Comparison of ENCODE assay signal across 9 mouse cellular contexts in the genomic region with DNA sequence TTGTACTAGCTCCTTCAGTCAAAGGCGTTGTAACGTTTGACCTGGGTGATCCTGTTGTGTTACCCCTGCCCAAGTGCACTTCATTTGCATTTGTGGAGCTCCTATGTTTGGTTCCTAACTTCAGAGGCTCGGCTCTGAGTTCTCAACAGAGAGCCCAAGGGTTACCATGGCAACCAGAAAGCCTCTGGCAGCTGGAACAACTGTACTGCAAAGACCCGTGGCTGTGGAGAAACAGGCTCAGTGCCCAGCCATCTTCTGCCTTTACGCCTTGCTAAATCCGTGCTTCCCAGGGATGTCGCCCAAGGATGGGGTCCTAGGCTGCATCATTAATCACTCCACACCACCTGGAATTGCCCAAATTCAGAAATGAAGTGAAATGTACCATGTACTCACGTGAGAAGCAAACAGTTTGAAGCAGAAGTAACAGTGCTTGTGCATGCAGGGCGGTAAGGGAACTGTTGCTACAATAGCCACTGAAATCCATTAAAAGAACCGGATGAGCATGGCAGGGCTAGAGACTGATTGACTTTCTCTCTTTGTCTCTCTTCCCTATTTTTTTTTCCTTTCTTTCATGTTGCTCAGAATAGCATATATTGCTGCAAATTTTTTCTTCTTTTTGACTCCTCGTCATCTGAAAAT. TPM values are rescaled to one million over a fixed set of nuclear protein-coding genes. Genes with fewer than 3 reads are reported as not detected.
DNase-seq lines count a peak whose midpoint lies in the region; ATAC-seq and TF ChIP-seq lines count a peak whose summit lies in the region.
"Had no signal": no experiment of that assay in that cellular context is flagged by ENCODE, and none has a peak within 500 bp of the region (broad histone marks: within the 10 kb centered on the region; RNA-seq: fewer than 3 reads in every experiment).

No protein-coding gene starts in this region.

- H3K27me3 ChIP-seq in kidney, postnatal 0 days (ENCODE audit: insufficient read depth, low read length) = no peaks in the 10 kb centered on the region
- no peaks in the 10 kb centered on the region for H3K27me3 ChIP-seq in hindbrain, embryonic 14.5 days (ENCODE audit: control insufficient read depth, insufficient read depth, low read length)
- no peaks in the 10 kb centered on the region for H3K27me3 ChIP-seq in limb, embryonic 10.5 days (ENCODE audit: low read depth, poor library complexity, severe bottlenecking)

- H3K27ac ChIP-seq in kidney, postnatal 0 days = no peak overlapping the region
- H3K27ac ChIP-seq in hindbrain, embryonic 14.5 days = peak overlapping the region; percentile 75
- H3K27ac ChIP-seq in limb, embryonic 10.5 days = no peak overlapping the region

- peak; percentile 74 for ATAC-seq in kidney, postnatal 0 days (replicated peaks; ENCODE audit: low FRiP score, low read depth)
- ATAC-seq in hindbrain, embryonic 14.5 days (ENCODE audit: low FRiP score) = peak; percentile 96

- WGBS in kidney, postnatal 0 days = 13% methylated on average over 11 of the region's 11 CpGs
- WGBS in hindbrain, embryonic 14.5 days = 2% methylated on average over 11 of the region's 11 CpGs
- 18% methylated on average over 11 of the region's 11 CpGs for WGBS in limb, embryonic 10.5 days

- TF ChIP-seq CTCF in kidney, postnatal 0 days (IDR thresholded peaks at IDR 0.05; ENCODE audit: low read depth) = no peak

- H3K9me3 ChIP-seq in kidney, postnatal 0 days (replicated peaks; ENCODE audit: low read length) = no peaks in the 10 kb centered on the region
- no peaks in the 10 kb centered on the region for H3K9me3 ChIP-seq in hindbrain, embryonic 14.5 days (ENCODE audit: control insufficient read depth, low read length)
- no peaks in the 10 kb centered on the region for H3K9me3 ChIP-seq in limb, embryonic 10.5 days (replicated peaks)
- H3K9me3 ChIP-seq: megakaryocyte, embryonic 14.5 days had no signal

- no peak overlapping the region for H3K9ac ChIP-seq in kidney, postnatal 0 days (ENCODE audit: low read depth, low read length)
- peak overlapping the region; percentile 57 for H3K9ac ChIP-seq in hindbrain, embryonic 14.5 days

- no peaks in the 10 kb centered on the region for H3K36me3 ChIP-seq in kidney, postnatal 0 days (ENCODE audit: insufficient read depth, low read length)
- no peaks in the 10 kb centered on the region for H3K36me3 ChIP-seq in hindbrain, embryonic 14.5 days (replicated peaks; ENCODE audit: control insufficient read depth, insufficient read depth)
- H3K36me3 ChIP-seq in limb, embryonic 10.5 days = no peaks in the 10 kb centered on the region

- no peak overlapping the region; the same call in 1 of the 2 replicates for H3K4me3 ChIP-seq in kidney, postnatal 0 days (replicated peaks; ENCODE audit: low read depth, low read length)
- peak overlapping the region; percentile 54 for H3K4me3 ChIP-seq in hindbrain, embryonic 14.5 days (replicated peaks; ENCODE audit: low read length)
- peak overlapping the region; percentile 45 for H3K4me3 ChIP-seq in limb, embryonic 10.5 days

- peak; percentile 40 for DNase-seq in kidney, postnatal 0 days (ENCODE audit: low spot score)
- DNase-seq in kidney, postnatal 14 days = no peak
- peak; percentile 92 for DNase-seq in embryo, embryonic 11 days
- peak; percentile 85 for DNase-seq in hindbrain, embryonic 14.5 days (ENCODE audit: low spot score)
- DNase-seq in limb, embryonic 10.5 days (ENCODE audit: low spot score) = peak; percentile 56
- peak; percentile 61 for DNase-seq in right cerebral cortex, postnatal 14 days
- DNase-seq in thymus, adult 18-20 months = no peak
- DNase-seq in heart, adult 11 months = no peak

- peak overlapping the region; percentile 52 for H3K4me2 ChIP-seq in kidney, postnatal 0 days (ENCODE audit: low read length)
- H3K4me2 ChIP-seq in hindbrain, embryonic 14.5 days (replicated peaks) = peak overlapping the region; percentile 86

- H3K4me1 ChIP-seq in kidney, postnatal 0 days (replicated peaks; ENCODE audit: insufficient read depth, low read length) = no peaks in the 10 kb centered on the region
- no peaks in the 10 kb centered on the region for H3K4me1 ChIP-seq in hindbrain, embryonic 14.5 days (replicated peaks; ENCODE audit: control insufficient read depth, insufficient read depth, low read length)
- H3K4me1 ChIP-seq in limb, embryonic 10.5 days = no peaks in the 10 kb centered on the region; the same call in 1 of the 2 replicates

RNA-seq across cellular contexts. Expression of a gene that starts 0.8 kb away (rescaled TPM):
- 2.1 and 2.9 TPM in 2 replicates for polyA plus RNA-seq in kidney, postnatal 0 days (2015; fragmentation: Nextera tagmentation; extraction: Ambion mirVana)
- 17.3 and 25.7 TPM in 2 replicates for polyA plus RNA-seq in hindbrain, embryonic 14.5 days (2014; fragmentation: Nextera tagmentation; extraction: Ambion mirVana)
- polyA plus RNA-seq in limb, embryonic 10.5 days (2016; fragmentation: Nextera tagmentation; extraction: Ambion mirVana) = 0.06 TPM in 2 replicates

Comparison
In these comparisons a context has a peak if more than half of its experiments do, and no peak if none do; other contexts are left out.
1. DNase-seq: peak in kidney, postnatal 0 days (single experiment), embryo, embryonic 11 days (single experiment), hindbrain, embryonic 14.5 days (single experiment), limb, embryonic 10.5 days (single experiment) and right cerebral cortex, postnatal 14 days (single experiment); none in kidney, postnatal 14 days (single experiment), thymus, adult 18-20 months (0 of 2) and heart, adult 11 months (single experiment).